ENCODE assay signal across 9 mouse cellular contexts in genomic region chr3:130900054-130900840, GRCm38 (mm10).
DNase-seq lines count a peak whose midpoint lies in the region; ATAC-seq and TF ChIP-seq lines count a peak whose summit lies in the region.
"Had no signal": no experiment of that assay in that cellular context is flagged by ENCODE, and none has a peak within 500 bp of the region (broad histone marks: within the 10 kb centered on the region; RNA-seq: fewer than 3 reads in every experiment).

No protein-coding gene starts in this region.

- TF ChIP-seq CTCF in lung, postnatal 0 days (IDR thresholded peaks at IDR 0.05), result no peak
- TF ChIP-seq CTCF in liver, adult 2 months (IDR thresholded peaks at IDR 0.05; ENCODE audit: low read depth, low read length), result no peak

- 65% methylated on average over 30 of the region's 30 CpGs for WGBS in lung, postnatal 0 days
- WGBS in liver, adult 2 months, result 82% methylated on average over 30 of the region's 30 CpGs

- no peaks in the 10 kb centered on the region for H3K4me1 ChIP-seq in lung, postnatal 0 days (ENCODE audit: insufficient read depth, low read depth, low read length)
- no peaks in the 10 kb centered on the region for H3K4me1 ChIP-seq in liver, adult 2 months (ENCODE audit: control insufficient read depth, insufficient read depth, low read length)

- no peak for TF ChIP-seq EP300 in lung, postnatal 0 days (IDR thresholded peaks at IDR 0.05)

- no peaks in the 10 kb centered on the region for H3K36me3 ChIP-seq in lung, postnatal 0 days (ENCODE audit: insufficient read depth, low read length)
- H3K36me3 ChIP-seq in liver, adult 2 months (ENCODE audit: control insufficient read depth, insufficient read depth, low read length), result no peaks in the 10 kb centered on the region

- TF ChIP-seq POLR2A in liver, adult 2 months (IDR thresholded peaks at IDR 0.05; ENCODE audit: extremely low read depth, insufficient read depth, low read length), result no peak

- no peak overlapping the region for H3K9ac ChIP-seq in lung, postnatal 0 days (replicated peaks; ENCODE audit: low read depth)
- H3K9ac ChIP-seq in liver, adult 2 months (ENCODE audit: low read depth, low read length), result no peak overlapping the region

- peak; percentile 29 to 38 for DNase-seq in cerebellum, postnatal 10 days
- no peak for DNase-seq in cerebellum, adult 9-10 months
- DNase-seq in lung, postnatal 0 days (ENCODE audit: low spot score), result no peak
- DNase-seq in lung, postnatal 25 days (ENCODE audit: low spot score), result no peak
- peak; percentile 8 to 52 for DNase-seq in heart, adult 9 months (ENCODE audit: low spot score in 2 of 2)
- peak; percentile 26 for DNase-seq in liver, adult 2 months (ENCODE audit: extremely low read depth, low read depth, low spot score)
- no peak for DNase-seq in adrenal gland, adult 2 months
- no peak for DNase-seq in testis, postnatal 10 days (ENCODE audit: low spot score)

- H3K27ac ChIP-seq in lung, postnatal 0 days (ENCODE audit: low read length), result no peak overlapping the region
- H3K27ac ChIP-seq in liver, adult 2 months (replicated peaks; ENCODE audit: insufficient read depth, low read depth, low read length), result no peak overlapping the region

- no peak overlapping the region for H3K4me2 ChIP-seq in lung, postnatal 0 days (replicated peaks; ENCODE audit: low read depth, low read length)

- no peak overlapping the region for H3K4me3 ChIP-seq in lung, postnatal 0 days (ENCODE audit: low read depth, low read length)
- no peak overlapping the region for H3K4me3 ChIP-seq in liver, adult 2 months (ENCODE audit: insufficient read depth, low read depth, low read length)
- H3K4me3 ChIP-seq: erythroblast, embryonic 14.5 days had no signal

- ATAC-seq in lung, postnatal 0 days, result 0 out of 2 replicates have a peak, but pooled peaks have one; percentile 21

- H3K79me2 ChIP-seq in liver, adult 2 months (ENCODE audit: control insufficient read depth, insufficient read depth, low read length), result no peaks in the 10 kb centered on the region

- no peaks in the 10 kb centered on the region for H3K9me3 ChIP-seq in lung, postnatal 0 days (ENCODE audit: low read length)

- H3K27me3 ChIP-seq in lung, postnatal 0 days (replicated peaks; ENCODE audit: insufficient read depth, low read length), result no peaks in the 10 kb centered on the region
- no peaks in the 10 kb centered on the region for H3K27me3 ChIP-seq in liver, adult 2 months (ENCODE audit: control insufficient read depth, insufficient read depth, low read length)

Comparison
In these comparisons a context has a peak if more than half of its experiments do, and no peak if none do; other contexts are left out.
1. DNase-seq: peak in cerebellum, postnatal 10 days (2 of 2), heart, adult 9 months (2 of 2) and liver, adult 2 months (single experiment); none in cerebellum, adult 9-10 months (single experiment), lung, postnatal 0 days (single experiment), lung, postnatal 25 days (single experiment), adrenal gland, adult 2 months (single experiment) and testis, postnatal 10 days (single experiment).